Mouse (Mus musculus): ENCODE results near the gene Kat8.
A peak's percentile ranks its signal among the peaks of the same experiment; 100 is the strongest.
"Not testable (repeated sequence)": the region's sequence is repeated elsewhere in the genome, so short reads cannot be mapped to it uniquely, and the experiment has no call there.

The Kat8 gene

GRCm38 (mm10) chr7:127942097-127942496, 29.8 kb downstream of the Kat8 start:
- H3K9me3 ChIP-seq (ENCODE audit: low read length); H3K36me3 ChIP-seq (ENCODE audit: insufficient read depth, low read length); H3K4me3 ChIP-seq (replicated peaks; ENCODE audit: low read length): not testable (repeated sequence)
- Histone ChIP-seq H3K4me1 (replicated peaks; ENCODE audit: low read depth, low read length) (peaks cover 30% of the 10 kb centered on the region), H3K27me3 (ENCODE audit: insufficient read depth, low read length) (peaks cover 46% of the 10 kb centered on the region)
- peak; percentile 20; the same call in 1 of the 2 replicates for TF ChIP-seq CTCF (conservative IDR thresholded peaks at IDR 0.05; ENCODE audit: low read length)

- H3K9me3 ChIP-seq (ENCODE audit: low read length): no peaks in the 10 kb centered on the region
- peaks cover 46% of the 10 kb centered on the region for H3K27me3 ChIP-seq (ENCODE audit: insufficient read depth, low read length)
- H3K4me3 ChIP-seq (replicated peaks; ENCODE audit: low read length): peak overlapping the region; percentile 75
- TF ChIP-seq NANOG (IDR thresholded peaks at IDR 0.05; ENCODE audit: borderline replicate concordance, low read length): no peak
- no peak for TF ChIP-seq CTCF (conservative IDR thresholded peaks at IDR 0.05; ENCODE audit: low read length)
- TF ChIP-seq POU5F1 (IDR thresholded peaks at IDR 0.05; ENCODE audit: borderline replicate concordance, low read length): no peak
- no peaks in the 10 kb centered on the region for H3K36me3 ChIP-seq (ENCODE audit: insufficient read depth, low read length)
- peaks cover 31% of the 10 kb centered on the region for H3K4me1 ChIP-seq (replicated peaks; ENCODE audit: low read depth, low read length)
Observed at GRCm38 (mm10) chr7:127944614-127945013, 32.3 kb downstream of the Kat8 start.

- H3K27me3 ChIP-seq (ENCODE audit: insufficient read depth, low read length): peaks cover 43% of the 10 kb centered on the region
- no peak for TF ChIP-seq NANOG (IDR thresholded peaks at IDR 0.05; ENCODE audit: borderline replicate concordance, low read length)
- TF ChIP-seq CTCF (conservative IDR thresholded peaks at IDR 0.05; ENCODE audit: low read length): no peak
- TF ChIP-seq POU5F1 (IDR thresholded peaks at IDR 0.05; ENCODE audit: borderline replicate concordance, low read length): no peak
- peaks cover 31% of the 10 kb centered on the region for H3K4me1 ChIP-seq (replicated peaks; ENCODE audit: low read depth, low read length)
- no peak within 1 kb of the TSS for H3K4me3 ChIP-seq (replicated peaks; ENCODE audit: low read length)
- H3K9me3 ChIP-seq (ENCODE audit: low read length): no peaks in the 10 kb centered on the region
- no peaks in the 10 kb centered on the region for H3K36me3 ChIP-seq (ENCODE audit: insufficient read depth, low read length)
Observed at GRCm38 (mm10) chr7:127946470-127947023, 34.2 kb downstream of the Kat8 start, which contains the start of gene Prss36. Prss36 (minus strand) TSS chr7:127946725.

- no peaks in the 10 kb centered on the region for H3K27me3 ChIP-seq (ENCODE audit: insufficient read depth, low read length)
- TF ChIP-seq NANOG (IDR thresholded peaks at IDR 0.05; ENCODE audit: borderline replicate concordance, low read length) (no peak), CTCF (conservative IDR thresholded peaks at IDR 0.05; ENCODE audit: low read length) (no peak), POU5F1 (IDR thresholded peaks at IDR 0.05; ENCODE audit: borderline replicate concordance, low read length) (no peak)
- no peaks in the 10 kb centered on the region for H3K9me3 ChIP-seq (ENCODE audit: low read length)
- peaks cover 15% of the 10 kb centered on the region for H3K4me1 ChIP-seq (replicated peaks; ENCODE audit: low read depth, low read length)
- peak overlapping the region; percentile 66 for H3K4me3 ChIP-seq (replicated peaks; ENCODE audit: low read length)
- H3K36me3 ChIP-seq (ENCODE audit: insufficient read depth, low read length): no peaks in the 10 kb centered on the region
Observed at GRCm38 (mm10) chr7:127952864-127953581, 40.7 kb downstream of the Kat8 start.

DNA sequence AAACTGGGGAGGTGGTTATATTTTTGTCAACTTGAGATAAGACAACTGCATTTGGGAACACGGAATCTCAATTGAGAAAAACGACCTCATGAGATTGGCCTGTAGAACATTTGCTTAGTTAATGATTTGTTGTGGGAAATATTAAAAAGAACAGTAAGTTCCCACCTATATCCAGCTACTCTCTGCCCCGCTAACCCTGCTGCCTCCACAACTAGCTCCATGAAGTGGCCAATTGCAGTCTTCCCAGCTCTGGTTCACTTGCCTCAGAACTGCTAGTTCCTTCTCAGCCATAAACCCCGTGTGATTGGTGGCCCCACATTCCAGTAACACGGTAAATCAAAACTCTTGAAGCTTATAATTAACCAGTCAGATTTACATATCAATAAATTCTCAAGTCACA, 47.0 kb downstream of the Kat8 start:
- Histone ChIP-seq H3K4me3 (replicated peaks; ENCODE audit: low read length) (no peak overlapping the region), H3K4me1 (replicated peaks; ENCODE audit: low read depth, low read length) (peaks cover 5% of the 10 kb centered on the region; the same call in 1 of the 2 replicates), H3K27me3 (ENCODE audit: insufficient read depth, low read length) (no peaks in the 10 kb centered on the region), H3K36me3 (ENCODE audit: insufficient read depth, low read length) (no peaks in the 10 kb centered on the region), H3K9me3 (ENCODE audit: low read length) (no peaks in the 10 kb centered on the region)
- TF ChIP-seq CTCF (conservative IDR thresholded peaks at IDR 0.05; ENCODE audit: low read length) (no peak), NANOG (IDR thresholded peaks at IDR 0.05; ENCODE audit: borderline replicate concordance, low read length) (no peak), POU5F1 (IDR thresholded peaks at IDR 0.05; ENCODE audit: borderline replicate concordance, low read length) (no peak)

GRCm38 (mm10) chr7:127966371-127966918, 54.1 kb downstream of the Kat8 start:
- H3K4me3 ChIP-seq (replicated peaks; ENCODE audit: low read length): peak overlapping the region; percentile 99
- H3K27me3 ChIP-seq (ENCODE audit: insufficient read depth, low read length): no peaks in the 10 kb centered on the region
- H3K4me1 ChIP-seq (replicated peaks; ENCODE audit: low read depth, low read length): peaks cover 37% of the 10 kb centered on the region
- no peak for TF ChIP-seq POU5F1 (IDR thresholded peaks at IDR 0.05; ENCODE audit: borderline replicate concordance, low read length)
- no peak for TF ChIP-seq CTCF (conservative IDR thresholded peaks at IDR 0.05; ENCODE audit: low read length)
- no peak for TF ChIP-seq NANOG (IDR thresholded peaks at IDR 0.05; ENCODE audit: borderline replicate concordance, low read length)
- peaks cover 32% of the 10 kb centered on the region for H3K36me3 ChIP-seq (ENCODE audit: insufficient read depth, low read length)
- no peaks in the 10 kb centered on the region for H3K9me3 ChIP-seq (ENCODE audit: low read length)

DNA sequence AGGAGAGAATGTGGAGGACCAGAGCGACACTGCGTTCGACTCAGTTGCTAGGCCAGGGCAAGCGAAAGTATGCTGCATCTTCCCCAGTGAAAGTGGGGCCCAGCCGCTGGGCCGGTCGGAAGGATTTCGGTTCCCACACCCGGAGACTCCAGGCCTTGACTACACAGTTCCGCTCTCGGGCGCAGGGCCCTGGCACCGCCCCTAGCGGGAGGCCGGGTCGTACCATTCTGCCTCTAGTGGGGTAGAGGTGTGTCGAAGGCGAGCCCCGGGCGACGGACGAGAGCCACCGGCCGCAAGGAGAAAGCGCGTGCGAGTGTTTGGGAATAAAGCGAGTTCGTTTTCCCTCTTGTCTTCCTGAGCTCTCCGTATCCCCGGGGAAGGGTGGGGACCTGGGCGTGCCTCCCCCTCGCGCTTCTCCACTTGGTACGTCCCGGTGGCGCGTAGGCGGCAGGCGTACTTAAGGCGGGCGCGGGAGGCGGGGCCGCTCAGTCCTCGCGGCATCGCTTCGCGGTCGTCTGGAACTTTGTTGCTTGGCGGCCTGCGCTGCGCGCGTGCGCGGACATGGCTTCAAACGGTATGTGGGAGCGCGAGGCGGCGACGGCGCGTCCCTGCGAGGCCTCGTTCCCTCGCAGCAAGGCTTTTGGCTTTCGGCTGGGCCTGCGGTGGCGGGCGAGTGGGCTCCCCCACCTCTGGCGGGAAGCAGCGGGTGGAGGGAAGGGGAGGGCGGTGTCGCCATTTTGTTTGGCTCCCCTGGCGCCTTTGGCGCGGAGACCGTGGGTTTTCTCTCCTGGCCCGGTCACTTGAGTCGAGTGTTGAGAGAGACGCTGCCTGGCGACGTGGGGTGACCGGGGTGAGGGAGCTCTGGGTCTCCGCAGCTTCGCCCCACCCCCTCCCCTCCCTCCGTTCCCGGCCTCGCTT, 54.9 kb downstream of the Kat8 start, which contains the start of gene Fus:
Gene Fus (plus strand): TSS at position 454 of the 918 bp plus-strand sequence.
- no peak for TF ChIP-seq POU5F1 (IDR thresholded peaks at IDR 0.05; ENCODE audit: borderline replicate concordance, low read length)
- TF ChIP-seq NANOG (IDR thresholded peaks at IDR 0.05; ENCODE audit: borderline replicate concordance, low read length): no peak
- no peak for TF ChIP-seq CTCF (conservative IDR thresholded peaks at IDR 0.05; ENCODE audit: low read length)
- H3K27me3 ChIP-seq (ENCODE audit: insufficient read depth, low read length): no peaks in the 10 kb centered on the region
- H3K36me3 ChIP-seq (ENCODE audit: insufficient read depth, low read length): peaks cover 40% of the 10 kb centered on the region
- peaks cover 45% of the 10 kb centered on the region for H3K4me1 ChIP-seq (replicated peaks; ENCODE audit: low read depth, low read length)
- H3K4me3 ChIP-seq (replicated peaks; ENCODE audit: low read length): peak within 1 kb of the TSS; percentile 99
- no peaks in the 10 kb centered on the region for H3K9me3 ChIP-seq (ENCODE audit: low read length)

All from E14TG2a.4 (cell line).